Mouse (Mus musculus) layer of hippocampus, adult 18-20 months (tissue): ENCODE measurements at regions not wholly inside any gene's neighbourhood (a gene's known extent, or its start where the extent isn't known, plus 50 kb on each side); places are given as distances from the start of the nearest gene placed in this dataset.

Experiments used
- DNase-seq, 2 experiments: peaks; one replicate each; pipeline ENCODE4 v3.0.0; 2022; ENCODE audit warnings: low spot score in 2 of 2

DNA sequence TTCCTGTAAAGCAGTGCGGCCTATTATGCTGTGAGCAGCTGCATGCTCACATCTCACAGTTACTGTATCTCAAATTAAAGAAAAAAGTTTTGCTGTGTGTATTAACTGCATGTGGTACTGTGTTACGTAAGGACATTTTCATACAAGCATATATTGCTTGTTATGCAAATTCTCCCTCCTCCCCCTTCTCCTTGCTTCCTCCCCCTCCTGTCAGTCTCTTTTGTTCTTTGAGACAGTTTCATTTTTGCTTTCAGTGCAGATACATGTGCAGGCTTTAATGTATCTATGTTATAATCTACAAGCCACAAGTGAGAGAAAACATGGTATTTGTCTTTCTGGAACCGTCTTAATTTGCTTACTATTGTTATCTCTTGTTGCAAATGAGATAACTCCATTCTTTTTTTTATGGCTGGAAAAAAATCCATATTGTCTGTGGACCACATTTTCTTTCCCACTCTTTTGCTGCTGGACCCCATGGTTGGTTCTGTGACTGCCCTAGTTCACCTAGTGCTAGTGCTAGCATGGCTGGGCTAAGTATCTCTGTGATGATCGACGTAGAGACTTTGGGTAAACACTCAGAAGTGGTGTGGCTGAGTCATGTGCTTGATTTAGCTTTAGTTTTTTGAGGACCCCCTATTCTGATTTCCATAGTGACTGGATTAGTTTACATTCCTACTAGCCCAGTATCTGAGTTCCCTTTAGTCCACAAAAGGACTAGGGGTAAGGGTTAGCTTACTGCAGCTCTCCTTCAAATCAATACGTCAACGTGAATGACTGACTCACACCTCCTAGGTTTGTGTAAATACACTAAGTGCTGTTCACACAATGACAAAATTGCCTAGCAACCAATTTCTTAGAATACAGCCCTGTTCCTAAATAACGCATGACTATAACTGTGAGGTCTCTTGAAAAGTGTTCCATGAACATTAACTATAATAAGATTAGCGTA lies 158.1 kb downstream of the Icos start:
- DNase-seq = no peak

GRCm38 (mm10) chr1:61137210-61137885 lies 159.6 kb downstream of the Icos start:
- DNase-seq = no peak

DNA sequence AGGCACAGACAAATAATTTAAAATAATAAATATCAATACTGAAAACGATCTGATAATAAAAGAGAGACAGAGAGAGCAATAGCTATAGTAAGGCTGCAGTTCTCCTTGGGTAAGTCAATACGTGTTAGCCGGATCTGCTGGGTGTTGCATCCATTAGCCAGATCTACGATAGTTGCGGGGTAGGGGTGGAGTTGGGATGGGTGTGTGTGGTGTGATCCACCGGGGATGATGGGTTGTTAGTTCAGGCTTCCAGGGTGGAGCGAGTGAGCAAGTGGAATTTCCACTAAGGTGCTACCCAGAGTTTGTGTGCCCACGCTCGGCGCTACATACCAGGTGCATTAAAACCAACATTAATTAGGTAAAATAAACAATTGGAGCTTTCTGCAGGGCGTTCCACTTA lies 160.2 kb downstream of the Icos start:
- no peak for DNase-seq

DNA sequence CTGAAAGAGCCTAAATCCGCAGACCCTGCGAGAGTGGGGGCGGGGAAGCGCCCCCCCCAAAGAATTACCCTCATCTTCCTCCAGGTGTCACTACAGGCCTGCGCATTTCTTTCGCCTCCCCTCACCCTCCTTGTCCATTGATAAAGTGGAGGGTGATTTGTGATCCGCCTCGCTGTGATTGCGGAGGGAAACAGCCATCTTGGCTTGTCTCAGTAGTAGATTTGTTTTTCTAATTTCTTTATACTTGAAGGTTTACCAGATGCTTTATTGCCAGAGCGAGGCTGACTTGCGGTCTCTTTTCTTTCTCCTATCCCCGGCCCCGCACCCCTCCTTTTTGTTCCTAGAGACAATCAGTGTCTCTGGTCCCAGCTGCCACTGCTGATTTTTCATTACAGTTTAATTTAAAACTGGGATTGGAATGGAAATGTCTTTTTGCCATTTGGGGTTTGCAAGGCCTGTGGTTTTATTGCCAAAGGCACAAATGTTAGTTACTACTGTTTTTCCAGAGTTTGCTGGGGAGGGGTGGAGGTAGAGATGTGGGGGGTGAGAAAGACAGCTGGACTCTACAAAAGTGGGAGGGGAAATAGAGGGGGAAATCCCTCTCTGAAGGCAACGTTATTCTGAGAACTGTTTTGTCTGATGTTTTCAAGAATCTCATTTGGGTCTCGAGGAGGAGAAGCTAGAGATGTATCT lies 161.7 kb downstream of the Icos start:
- peak; percentile 23 to 71 for DNase-seq

GRCm38 (mm10) chr1:61139984-61140648 lies 162.4 kb downstream of the Icos start:
- no peak for DNase-seq

GRCm38 (mm10) chr1:61140870-61141591 lies 163.3 kb downstream of the Icos start:
- DNase-seq = no peak

- DNase-seq = no peak
Observed at GRCm38 (mm10) chr1:61141592-61141930, 163.8 kb downstream of the Icos start.

DNA sequence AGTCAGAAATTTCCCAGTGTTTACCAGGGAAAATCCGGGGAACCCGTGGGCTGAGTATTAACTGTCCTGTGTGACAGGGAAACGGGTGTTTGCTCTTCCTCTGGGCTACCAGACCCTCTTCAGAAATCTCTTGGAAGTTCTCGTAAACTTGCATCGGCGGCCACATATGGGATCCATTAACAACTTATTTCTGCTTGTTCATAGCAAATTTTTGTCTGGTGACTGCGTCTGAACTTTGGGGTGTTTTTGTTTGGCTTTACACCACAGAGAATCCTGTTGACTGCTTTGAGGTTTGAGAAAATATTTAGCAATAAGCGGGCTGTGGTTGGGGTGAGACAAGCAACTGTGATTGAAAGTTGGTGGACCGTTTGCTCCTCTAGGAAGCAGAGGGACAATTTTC lies 164.2 kb downstream of the Icos start:
- DNase-seq = no peak

DNA sequence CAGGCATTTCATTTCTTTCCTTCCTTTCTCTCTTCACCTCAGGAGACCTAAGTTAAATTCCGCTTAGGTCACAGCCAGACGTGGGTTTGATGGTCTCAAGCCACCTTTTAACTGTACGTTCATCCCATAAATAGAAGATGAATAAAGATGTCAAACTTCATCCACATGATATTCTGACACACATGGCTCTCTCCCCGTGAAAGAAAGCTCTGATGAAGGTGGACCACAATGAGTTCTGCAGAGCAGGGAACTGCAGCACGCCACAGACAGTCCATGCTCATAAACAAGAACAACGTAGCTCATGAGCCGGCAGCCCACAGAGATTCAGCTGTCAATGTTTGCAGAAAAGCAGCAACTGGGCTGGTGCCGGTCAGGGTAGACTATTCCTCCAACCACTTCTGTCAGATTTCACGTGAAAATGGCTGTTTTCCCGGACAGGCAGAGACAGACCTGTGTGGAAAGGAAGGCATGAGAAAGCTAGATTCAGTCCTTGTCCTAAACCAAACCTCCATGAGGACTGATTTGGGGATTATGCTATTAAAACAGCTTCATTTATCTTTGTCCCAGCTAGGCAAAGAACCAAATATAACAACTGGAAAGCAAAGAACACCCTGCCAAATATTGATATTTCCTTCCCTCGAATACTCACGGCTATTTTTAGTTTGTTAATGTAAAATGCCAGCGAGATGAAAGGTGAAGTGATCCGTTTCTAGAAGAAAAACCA lies 165.5 kb downstream of the Icos start:
- peak in 1 of 2 experiments; percentile 12 for DNase-seq

DNA sequence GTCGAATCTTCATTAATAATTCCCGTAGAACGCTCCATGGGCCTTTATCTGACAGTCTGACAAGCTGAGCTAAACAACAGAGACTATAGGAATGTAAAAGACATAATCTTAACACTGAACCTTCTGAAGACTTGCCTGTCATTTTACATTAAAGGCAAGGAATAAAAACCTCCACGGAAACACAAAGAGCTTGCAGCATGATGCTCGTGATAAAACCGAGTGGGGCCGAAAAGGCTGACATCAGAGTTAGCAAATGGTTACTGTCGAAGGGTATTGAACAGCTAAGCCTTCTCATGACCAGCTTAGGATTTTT lies 166.0 kb downstream of the Icos start:
- DNase-seq = no peak

GRCm38 (mm10) chr1:61145013-61145412 lies 167.3 kb downstream of the Icos start:
- DNase-seq = no peak

DNA sequence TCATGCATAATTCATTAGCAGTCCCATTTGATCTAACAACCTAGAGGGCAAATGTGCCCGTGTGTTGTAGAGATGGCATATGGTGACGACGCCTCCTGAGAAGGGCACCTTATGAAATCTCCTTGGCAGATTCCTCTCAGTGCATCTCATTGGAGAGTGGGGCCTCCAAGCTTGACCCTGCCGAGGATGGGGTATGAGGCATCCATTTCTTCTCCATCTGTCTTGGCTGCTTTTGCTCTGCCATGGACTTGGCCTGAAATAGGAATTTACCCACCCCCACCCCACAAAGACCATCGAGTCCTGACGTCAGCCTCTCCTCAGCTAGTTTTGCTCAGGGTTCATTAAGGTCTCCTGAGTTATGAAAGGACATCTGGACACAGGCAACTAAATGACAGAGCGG lies 167.8 kb downstream of the Icos start:
- DNase-seq = no peak

DNA sequence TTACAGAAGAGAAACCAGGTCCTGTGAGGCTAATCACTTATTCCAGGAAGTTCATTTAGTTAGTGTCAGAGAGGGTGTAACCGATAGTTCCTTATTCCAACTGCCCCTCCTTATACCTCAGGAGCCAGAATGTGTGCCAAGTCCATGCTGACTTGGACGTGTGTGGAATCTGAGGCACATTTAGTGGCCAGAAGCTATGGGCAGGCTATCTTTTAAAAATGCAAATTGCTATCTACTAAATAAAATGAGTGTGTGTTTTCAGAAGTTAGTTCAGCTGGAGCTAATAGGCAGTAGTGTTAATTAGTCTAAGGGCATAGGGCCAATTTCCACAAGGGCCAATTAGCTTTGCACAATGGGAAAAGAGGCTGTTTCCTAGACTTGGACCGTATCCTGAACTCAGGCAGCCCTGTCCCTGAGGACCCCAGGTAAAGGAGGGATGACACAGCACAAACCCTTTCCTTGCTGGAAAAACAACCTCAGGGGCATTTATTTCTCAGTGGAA lies 168.5 kb downstream of the Icos start:
- DNase-seq = peak in 1 of 2 experiments; percentile 12

GRCm38 (mm10) chr1:61151742-61152141 lies 174.0 kb downstream of the Icos start:
- no peak for DNase-seq

GRCm38 (mm10) chr1:61152157-61152556 lies 174.4 kb downstream of the Icos start:
- no peak for DNase-seq

DNA sequence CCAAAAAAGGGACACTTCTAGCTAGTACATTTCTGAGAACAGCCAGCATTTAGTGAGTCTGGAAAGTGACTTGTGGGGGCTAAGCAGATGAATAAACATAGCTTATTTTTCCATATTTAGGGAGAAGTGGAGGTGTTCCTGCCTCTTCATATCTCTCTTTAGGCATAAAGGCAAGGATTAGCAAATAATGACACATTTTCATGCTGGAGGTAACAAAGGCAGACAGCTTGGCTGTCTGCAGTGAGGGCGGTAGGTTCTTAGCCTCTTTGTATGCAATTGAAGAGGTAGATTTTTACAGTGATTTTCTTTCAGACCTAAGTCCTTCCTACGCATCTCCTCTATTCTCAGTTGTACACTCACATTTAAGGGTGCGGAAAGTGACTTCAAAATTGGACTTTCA lies 176.5 kb downstream of the Icos start:
- no peak for DNase-seq

DNA sequence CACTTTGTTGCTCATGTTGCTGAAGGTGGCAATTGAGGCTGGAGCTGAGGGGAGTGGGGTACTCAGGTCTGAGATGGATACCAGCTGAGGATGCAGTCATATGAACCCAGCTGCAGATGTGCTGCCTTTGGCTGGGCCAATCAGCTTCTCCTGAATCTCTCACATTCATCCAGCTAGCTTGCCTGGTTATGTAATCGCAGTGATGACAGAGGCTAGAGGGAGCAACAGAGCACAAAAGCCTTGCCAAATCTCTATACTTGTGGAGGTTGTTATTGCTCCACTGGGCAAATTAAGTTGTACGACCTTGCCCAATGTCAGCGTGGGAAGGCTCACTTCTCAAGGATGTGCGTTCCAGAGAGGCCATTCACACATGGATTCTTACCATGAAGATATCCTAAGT lies 179.5 kb downstream of the Icos start:
- DNase-seq = no peak

DNA sequence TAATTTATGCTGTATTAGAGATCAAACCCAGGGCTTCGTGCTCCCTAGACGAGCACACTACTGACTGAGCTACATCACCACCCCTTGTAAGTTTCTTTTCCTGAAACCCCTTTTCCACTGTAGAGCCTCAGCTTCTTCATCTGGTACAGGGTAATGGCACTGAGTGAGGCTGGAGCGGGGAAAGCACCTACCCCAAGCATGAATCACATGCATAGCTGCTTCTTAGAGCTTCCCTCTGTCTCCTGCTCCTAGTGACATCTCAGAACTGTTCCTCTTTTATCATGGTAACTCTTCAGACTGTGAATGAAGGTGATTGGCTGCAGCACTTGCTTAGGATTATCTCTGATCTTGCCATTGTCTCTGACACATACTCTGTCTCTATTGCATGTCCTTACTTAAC lies 182.8 kb downstream of the Icos start:
- DNase-seq = no peak

DNA sequence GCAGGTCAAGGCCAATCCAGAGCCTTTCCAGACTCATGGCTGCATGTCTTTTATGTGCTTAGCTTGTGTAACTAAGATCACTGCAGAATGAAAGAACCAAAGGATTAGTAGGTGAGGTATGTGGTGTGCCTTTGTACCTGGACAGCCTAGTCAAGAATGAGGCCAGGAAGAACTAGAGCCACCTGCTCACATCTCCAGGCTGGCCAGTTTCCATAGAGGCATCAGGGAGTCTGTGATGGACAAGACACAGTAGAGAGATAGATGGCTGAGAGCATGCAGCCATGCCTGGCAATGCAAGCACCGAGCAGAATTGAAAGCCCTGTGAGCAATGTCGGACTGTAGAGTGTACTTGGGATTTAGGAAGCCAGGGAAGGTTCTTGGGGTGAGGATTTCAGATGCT lies 186.5 kb downstream of the Icos start:
- DNase-seq = no peak

DNA sequence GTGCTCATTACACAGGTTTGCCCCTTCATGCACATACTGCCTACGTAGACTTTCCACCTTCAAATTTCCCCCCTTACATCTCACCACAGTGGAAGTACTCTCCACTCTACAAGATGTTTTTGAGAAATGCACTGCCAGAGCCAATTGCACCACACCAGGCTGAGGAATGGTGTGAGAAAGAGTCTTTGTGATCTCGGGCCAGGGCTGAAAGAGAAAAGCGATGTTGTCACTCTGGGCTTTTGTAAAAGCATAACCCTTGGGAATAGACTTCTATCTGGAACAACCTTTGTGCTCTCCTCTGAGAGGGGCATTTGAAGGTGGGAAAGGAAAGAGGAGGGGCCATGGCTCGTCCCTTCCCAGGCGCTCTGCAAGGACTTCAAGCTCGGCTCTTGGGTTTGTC lies 194.2 kb downstream of the Icos start:
- no peak for DNase-seq
